Mouse (Mus musculus): ENCODE data around the gene F5.
A peak's percentile ranks its signal among the peaks of the same experiment; 100 is the strongest.

The F5 gene

DNA sequence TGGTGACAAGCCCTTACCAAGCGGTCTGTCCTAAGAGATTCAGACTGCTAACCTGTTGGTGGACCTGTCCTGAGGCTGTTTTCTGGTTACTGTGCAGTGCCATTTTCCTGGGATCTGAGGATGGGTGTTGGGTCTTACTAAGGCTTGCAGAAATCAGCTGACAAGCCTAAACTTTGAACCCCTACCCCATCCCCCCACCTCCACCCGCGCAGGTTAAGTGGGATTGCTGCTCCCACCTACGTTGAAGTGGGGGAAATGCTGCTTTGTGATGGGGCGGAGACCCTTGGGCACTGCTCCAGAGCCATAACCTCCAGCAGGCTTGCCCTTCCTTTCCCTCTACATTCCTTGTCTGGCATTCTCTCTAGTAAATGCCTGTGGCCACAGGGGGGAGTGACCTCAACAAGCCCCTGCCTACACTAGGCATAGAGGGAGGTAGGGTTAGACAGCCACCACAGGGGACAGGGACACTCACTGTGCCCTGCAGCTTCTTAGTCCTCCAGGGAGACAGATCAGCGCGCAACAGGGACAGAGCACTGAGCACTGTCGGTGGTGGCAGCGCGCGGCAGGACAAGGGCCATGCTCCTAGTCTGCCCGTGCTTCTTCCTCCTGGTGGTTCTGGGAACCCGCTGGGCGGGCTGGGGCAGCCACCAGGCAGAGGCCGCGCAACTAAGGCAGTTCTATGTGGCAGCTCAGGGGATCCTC lies at the start of gene F5:
F5 (plus strand) TSS at position 452 of the 702 bp plus-strand sequence.
- no peak for DNase-seq (ENCODE audit: low spot score in 2 of 2)

- peak; percentile 3 to 9 for DNase-seq (ENCODE audit: low spot score in 2 of 2)
Measured at GRCm38 (mm10) chr1:164109763-164110162, 41.9 kb upstream of the F5 start.

- no peak for DNase-seq (ENCODE audit: low spot score in 2 of 2)
Measured at GRCm38 (mm10) chr1:164110591-164111329, 40.9 kb upstream of the F5 start.

DNA sequence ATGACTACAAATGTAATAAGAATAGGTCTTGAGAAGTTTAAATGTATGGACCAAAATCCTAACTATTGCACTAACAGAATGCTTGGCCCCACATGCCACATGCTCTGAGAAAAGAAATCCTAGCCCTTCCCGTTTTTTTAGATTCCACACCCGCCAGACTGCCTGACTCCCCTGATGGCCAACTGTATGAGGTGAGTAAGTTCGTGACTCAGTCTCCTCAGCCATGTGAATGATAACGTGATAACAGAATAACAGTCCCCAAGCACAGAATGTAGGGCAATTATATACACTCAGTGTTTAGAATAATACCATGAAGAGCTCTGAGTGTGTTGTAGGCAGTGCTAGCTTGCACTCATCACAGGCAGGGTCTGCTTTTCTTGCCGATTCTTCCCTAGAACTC lies 37.4 kb upstream of the F5 start:
- no peak for DNase-seq (ENCODE audit: low spot score in 2 of 2)

- no peak for DNase-seq (ENCODE audit: low spot score in 2 of 2)
Measured at GRCm38 (mm10) chr1:164114947-164115493, 36.6 kb upstream of the F5 start, which contains the start of gene Selp. Gene Selp (plus strand): TSS chr1:164115264.

- DNase-seq (ENCODE audit: low spot score in 2 of 2): no peak
Measured at GRCm38 (mm10) chr1:164115647-164116046, 36.0 kb upstream of the F5 start.

DNA sequence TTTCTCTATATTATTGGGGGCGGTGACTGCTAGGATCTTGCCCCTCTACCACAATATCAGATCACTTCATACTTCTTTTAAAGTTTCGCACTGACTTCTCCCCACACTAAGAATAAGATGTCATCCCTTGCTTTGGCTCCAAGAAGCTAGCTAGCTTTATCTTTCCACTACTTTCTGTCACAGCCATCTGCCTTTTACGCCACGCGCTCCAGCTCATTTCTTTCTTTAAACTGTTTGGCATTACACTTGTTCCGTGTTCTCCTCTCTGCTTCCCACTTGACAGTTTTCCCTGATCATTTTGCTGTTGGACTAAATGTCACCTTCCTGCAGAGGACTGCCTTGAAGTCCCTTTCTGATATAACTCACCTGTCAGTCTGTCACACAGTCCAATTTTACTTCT lies 33.8 kb upstream of the F5 start:
- DNase-seq (ENCODE audit: low spot score in 2 of 2): no peak

GRCm38 (mm10) chr1:164119892-164120776 lies 31.5 kb upstream of the F5 start:
- no peak for DNase-seq (ENCODE audit: low spot score in 2 of 2)

GRCm38 (mm10) chr1:164120777-164121158 lies 30.9 kb upstream of the F5 start:
- no peak for DNase-seq (ENCODE audit: low spot score in 2 of 2)

DNA sequence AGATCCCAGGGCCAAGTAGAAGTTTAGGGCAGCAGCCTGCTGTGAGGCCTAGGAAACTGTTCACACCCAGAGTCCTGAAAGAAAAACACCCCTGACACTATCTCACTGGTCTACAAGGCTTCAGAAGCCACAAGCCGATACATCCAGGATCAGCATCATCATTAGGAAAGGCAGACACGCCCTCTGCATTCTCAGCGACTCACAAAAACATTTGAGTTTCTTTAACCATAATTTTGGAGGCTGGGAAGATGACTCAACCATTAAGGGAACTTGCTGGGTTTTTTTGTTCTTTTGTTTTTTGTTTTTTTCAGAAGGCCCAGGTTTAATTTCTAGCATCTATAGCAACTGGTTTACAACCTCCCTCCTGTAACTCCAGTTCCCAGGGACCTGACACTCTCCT lies 27.8 kb upstream of the F5 start:
- no peak for DNase-seq (ENCODE audit: low spot score in 2 of 2)

GRCm38 (mm10) chr1:164130013-164130412 lies 21.6 kb upstream of the F5 start:
- no peak for DNase-seq (ENCODE audit: low spot score in 2 of 2)

- DNase-seq (ENCODE audit: low spot score in 2 of 2): no peak
Measured at GRCm38 (mm10) chr1:164132609-164133008, 19.0 kb upstream of the F5 start.

DNA sequence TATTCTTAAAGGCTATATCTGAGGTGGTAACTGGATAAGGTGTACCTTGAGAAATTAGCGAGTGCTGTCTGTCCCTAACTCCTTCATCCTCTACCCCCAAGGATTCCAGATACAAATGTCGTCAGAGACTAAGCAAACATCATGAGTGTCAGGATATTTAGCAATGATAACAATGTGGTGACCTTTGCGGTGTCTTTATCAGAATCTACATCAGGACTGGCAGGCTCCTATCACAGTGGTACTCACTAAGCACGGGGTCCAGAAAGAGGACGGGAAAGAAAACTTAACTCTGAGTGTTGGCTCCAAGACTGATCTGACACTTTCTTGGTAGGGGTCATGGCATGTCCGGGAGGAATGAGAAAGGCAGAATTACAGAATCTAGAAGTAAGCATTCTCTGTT lies 17.5 kb upstream of the F5 start:
- no peak for DNase-seq (ENCODE audit: low spot score in 2 of 2)

GRCm38 (mm10) chr1:164135360-164135759 lies 16.3 kb upstream of the F5 start:
- no peak for DNase-seq (ENCODE audit: low spot score in 2 of 2)

DNA sequence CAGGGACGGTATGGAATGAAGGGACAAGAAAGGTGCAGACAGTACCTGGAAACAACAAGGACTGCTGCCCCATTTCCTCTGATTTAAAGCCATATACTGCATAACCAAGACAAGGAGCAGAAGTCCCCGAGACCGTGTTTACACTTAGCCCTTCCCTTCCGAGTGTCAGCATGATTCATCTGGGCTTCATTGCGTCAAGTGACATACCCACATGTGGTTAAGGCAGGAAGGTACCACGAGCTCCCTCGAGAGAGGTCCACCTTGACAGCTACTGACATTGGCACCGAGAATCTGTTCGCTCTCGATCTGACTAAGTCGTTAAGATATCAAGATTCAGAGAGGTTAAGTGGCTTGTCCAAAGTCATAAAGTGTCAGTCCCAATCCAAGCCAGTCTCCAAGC lies 15.7 kb upstream of the F5 start:
- DNase-seq (ENCODE audit: low spot score in 2 of 2): no peak

- DNase-seq (ENCODE audit: low spot score in 2 of 2): no peak
Measured at GRCm38 (mm10) chr1:164136636-164137035, 15.0 kb upstream of the F5 start.

GRCm38 (mm10) chr1:164138365-164139130 lies 13.1 kb upstream of the F5 start:
- DNase-seq (ENCODE audit: low spot score in 2 of 2): peak; percentile 23 to 81

- no peak for DNase-seq (ENCODE audit: low spot score in 2 of 2)
Measured at GRCm38 (mm10) chr1:164139464-164139863, 12.2 kb upstream of the F5 start.

DNA sequence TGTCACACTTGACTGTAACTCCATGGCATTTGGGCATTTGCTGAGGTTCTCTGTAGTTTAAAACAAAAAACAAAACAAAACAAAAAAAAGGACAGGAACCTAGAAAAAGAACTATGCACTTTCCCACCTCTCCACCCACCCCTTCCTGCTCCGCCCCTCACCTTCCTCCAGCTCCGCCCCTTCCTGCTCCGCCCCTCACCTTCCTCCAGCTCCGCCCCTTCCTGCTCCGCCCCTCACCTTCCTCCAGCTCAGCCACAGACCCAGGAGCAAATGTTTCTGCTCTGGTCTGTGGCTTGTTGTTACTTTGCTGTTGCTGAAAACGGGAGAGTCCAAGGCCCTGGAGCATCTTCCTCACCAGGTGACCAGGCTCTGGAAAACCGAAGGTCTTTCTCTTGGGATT lies 2.6 kb upstream of the F5 start:
- DNase-seq (ENCODE audit: low spot score in 2 of 2): no peak

DNA sequence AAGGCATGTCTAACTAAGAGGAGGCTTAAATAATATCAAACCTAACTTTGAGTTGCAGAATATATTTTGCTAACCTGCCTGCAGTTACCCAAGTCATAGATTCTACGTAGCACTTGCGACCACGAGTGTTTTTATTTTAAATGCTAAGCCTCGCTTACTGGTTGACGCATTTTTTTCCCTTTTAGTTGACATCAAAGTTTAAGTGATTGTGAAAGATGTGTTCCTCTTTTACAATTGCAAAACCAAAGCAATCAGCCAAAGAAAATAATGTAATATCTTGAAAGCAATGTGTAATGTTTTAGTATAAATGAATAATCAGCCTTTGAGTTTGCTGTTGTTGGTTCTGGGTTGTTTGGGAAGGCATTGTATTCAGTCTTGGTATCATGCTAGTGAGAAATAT lies 1.2 kb downstream of the F5 start:
- no peak for DNase-seq (ENCODE audit: low spot score in 2 of 2)

GRCm38 (mm10) chr1:164154983-164155382 lies 3.3 kb downstream of the F5 start:
- DNase-seq (ENCODE audit: low spot score in 2 of 2): no peak

Measured in left cerebral cortex, adult 9 months (tissue).